Mouse (Mus musculus) heart, adult 10 weeks (tissue): ENCODE measurements around the gene C5ar2. TPM values are rescaled to one million over a fixed set of nuclear protein-coding genes. Genes with fewer than 3 reads are reported as not detected.

Source experiments
- polyA plus RNA-seq: library from polyadenylated mRNA; stranded (reverse); fragments of 350-450 nt; fragmentation: Illumina TruSeq; extraction: RNeasy Lipid Tissue Mini Kit (QIAGEN cat#74804); gene quantifications from one replicate; pipeline ENCODE4 v1.2.3, GENCODE M21; 2014; ENCODE audit warnings: low read depth, low replicate concordance

The C5ar2 gene
- polyA plus RNA-seq = 0.71 TPM

GRCm38 (mm10) chr7:16244067-16244466, at the start of gene C5ar2:
Gene C5ar2 (minus strand): TSS chr7:16244154.

GRCm38 (mm10) chr7:16286026-16286961, 42.3 kb upstream of the C5ar2 start, which contains the start of gene Ccdc9:
Gene Ccdc9 (minus strand): TSS chr7:16286795.

GRCm38 (mm10) chr7:16273081-16273765, 29.3 kb upstream of the C5ar2 start, which contains the start of gene Inafm1:
Gene Inafm1 (minus strand): TSS chr7:16273617.

GRCm38 (mm10) chr7:16259110-16259590, 15.2 kb upstream of the C5ar2 start, which contains the start of gene C5ar1:
Gene C5ar1 (minus strand): TSS chr7:16259540.

GRCm38 (mm10) chr7:16221582-16222272, 22.2 kb downstream of the C5ar2 start, which contains the start of gene Dhx34:
Gene Dhx34 (minus strand): TSS chr7:16222037.

Other genes with a start within 250 kb of the C5ar2 start
- 5.2 TPM for gene Bicra, start 196.2 kb downstream of the C5ar2 start, polyA plus RNA-seq
- gene Zfp541, start 182.3 kb downstream of the C5ar2 start, polyA plus RNA-seq = not detected
- gene Napa, start 145.7 kb downstream of the C5ar2 start, polyA plus RNA-seq = 87.2 TPM
- 39.1 TPM for gene Kptn, start 124.3 kb downstream of the C5ar2 start, polyA plus RNA-seq
- gene Slc8a2, start 114.3 kb downstream of the C5ar2 start, polyA plus RNA-seq = 0.55 TPM
- 8.7 TPM for gene Meis3, start 69.1 kb downstream of the C5ar2 start, polyA plus RNA-seq
- gene Dhx34, start 22.1 kb downstream of the C5ar2 start, polyA plus RNA-seq = 6.8 TPM
- gene C5ar1, start 15.4 kb upstream of the C5ar2 start, polyA plus RNA-seq = 4.4 TPM
- gene Inafm1, start 29.5 kb upstream of the C5ar2 start, polyA plus RNA-seq = 11.7 TPM
- gene Ccdc9, start 42.6 kb upstream of the C5ar2 start, polyA plus RNA-seq = 72.3 TPM
- gene Bbc3, start 64.2 kb upstream of the C5ar2 start, polyA plus RNA-seq = 3.8 TPM
- gene Sae1, start 143.7 kb upstream of the C5ar2 start, polyA plus RNA-seq = 36.4 TPM
- gene Zc3h4, start 156.8 kb upstream of the C5ar2 start, polyA plus RNA-seq = 20.4 TPM
- gene Tmem160, start 208.6 kb upstream of the C5ar2 start, polyA plus RNA-seq = 60.7 TPM
- not detected for gene Npas1, start 233.6 kb upstream of the C5ar2 start, polyA plus RNA-seq